Mouse (Mus musculus) liver, adult 2 months (tissue): ENCODE measurements at regions not wholly inside any gene's neighbourhood (a gene's known extent, or its start where the extent isn't known, plus 50 kb on each side); places are given as distances from the start of the nearest gene placed in this dataset.

Experiments
- DNase-seq: peaks from one replicate; pipeline ENCODE4 v3.0.0-alpha.2; 2011; ENCODE audit warnings: low read depth, low spot score; ENCODE audit errors: extremely low read depth
- H3K27ac ChIP-seq: fragments of 200-500 bp; replicated peaks from 2 replicates; pipeline ENCODE4 v1.5.1; 2012; ENCODE audit warnings: low read depth, mild to moderate bottlenecking, control low read depth, inconsistent platforms, low read length; ENCODE audit not compliant: insufficient read depth
- H3K27me3 ChIP-seq: fragments of 200-500 bp; 2 replicates; pipeline ENCODE4 v1.6.1; 2012; ENCODE audit warnings: mild to moderate bottlenecking, moderate library complexity, low read length, inconsistent platforms; ENCODE audit not compliant: control insufficient read depth, insufficient read depth
- H3K36me3 ChIP-seq: fragments of 200-500 bp; 2 replicates; pipeline ENCODE4 v1.6.1; 2012; ENCODE audit warnings: low read length, inconsistent platforms; ENCODE audit not compliant: control insufficient read depth, insufficient read depth
- H3K4me1 ChIP-seq: fragments of 200-500 bp; 2 replicates; pipeline ENCODE4 v1.6.1; 2011; ENCODE audit warnings: low read length; ENCODE audit not compliant: control insufficient read depth, insufficient read depth
- H3K4me3 ChIP-seq: fragments of 200-500 bp; 2 replicates; pipeline ENCODE4 v1.5.1; 2011; ENCODE audit warnings: low read depth, mild to moderate bottlenecking, control low read depth, low read length, moderate library complexity; ENCODE audit not compliant: insufficient read depth
- H3K79me2 ChIP-seq: fragments of 200-500 bp; 2 replicates; pipeline ENCODE4 v1.6.1; 2012; ENCODE audit warnings: inconsistent platforms, mild to moderate bottlenecking, low read length, moderate library complexity; ENCODE audit not compliant: control insufficient read depth, insufficient read depth
- H3K9ac ChIP-seq: fragments of 200-500 bp; 2 replicates; pipeline ENCODE4 v1.6.1; 2012; ENCODE audit warnings: low read depth, mild to moderate bottlenecking, control low read depth, inconsistent platforms, low read length
- CTCF ChIP-seq: fragments of 200-500 bp; IDR thresholded peaks from 2 replicates; pipeline ENCODE4 v1.5.1; 2011; ENCODE audit warnings: low read depth, low read length, control low read depth
- POLR2A ChIP-seq: fragments of 200-500 bp; IDR thresholded peaks from 2 replicates; pipeline ENCODE4 v1.6.1; 2011; ENCODE audit warnings: low read length, control low read depth; ENCODE audit not compliant: insufficient read depth; ENCODE audit errors: extremely low read depth
- WGBS: fragments of 180-500 bp; shearing (Covaris S2); methylation state at CpG from one replicate; pipeline ENCODE4 v1.1.7; 2018; 5-methylcytosine and 5-hydroxymethylcytosine counted together

DNA sequence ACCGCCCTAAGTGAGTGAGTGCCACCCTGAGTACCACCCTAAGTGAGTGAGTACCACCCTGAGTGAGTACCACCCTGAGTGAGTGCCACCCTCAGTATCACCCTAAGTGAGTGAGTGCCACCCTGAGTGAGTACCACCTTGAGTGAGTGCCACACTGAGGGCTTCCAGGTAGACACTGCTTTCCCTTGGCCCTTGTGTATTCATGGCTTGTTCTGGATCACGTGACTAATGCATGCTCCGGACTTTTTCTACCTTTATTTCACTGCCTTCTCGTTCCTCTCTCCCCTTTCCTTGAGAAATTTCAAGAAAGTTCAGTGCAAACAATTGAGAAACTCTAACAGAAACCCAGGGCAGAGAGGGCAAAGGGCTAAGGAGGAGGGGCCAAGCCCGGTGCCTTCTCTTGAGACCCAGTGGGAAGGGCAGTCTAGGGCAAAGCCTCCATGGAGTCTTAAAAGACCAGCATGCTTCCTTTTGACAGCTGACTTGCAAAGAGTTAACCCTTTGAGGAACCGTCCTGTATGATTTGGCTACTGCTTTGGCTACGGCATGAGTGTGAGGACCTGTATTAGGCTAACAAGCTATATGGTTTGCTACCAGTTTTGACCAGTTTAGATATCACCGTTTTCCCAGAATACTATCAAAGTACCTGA lies 787.1 kb upstream of the Car8 start:
- H3K36me3 ChIP-seq = no peaks in the 10 kb centered on the region
- no peak overlapping the region for H3K27ac ChIP-seq
- no peaks in the 10 kb centered on the region for H3K27me3 ChIP-seq
- no peak for DNase-seq
- WGBS = 73% methylated on average over 8 of the region's 8 CpGs
- no peak overlapping the region for H3K4me3 ChIP-seq
- H3K4me1 ChIP-seq = peaks cover 6% of the 10 kb centered on the region
- H3K9ac ChIP-seq = no peak overlapping the region
- TF ChIP-seq POLR2A = no peak
- TF ChIP-seq CTCF = no peak
- no peaks in the 10 kb centered on the region for H3K79me2 ChIP-seq

DNA sequence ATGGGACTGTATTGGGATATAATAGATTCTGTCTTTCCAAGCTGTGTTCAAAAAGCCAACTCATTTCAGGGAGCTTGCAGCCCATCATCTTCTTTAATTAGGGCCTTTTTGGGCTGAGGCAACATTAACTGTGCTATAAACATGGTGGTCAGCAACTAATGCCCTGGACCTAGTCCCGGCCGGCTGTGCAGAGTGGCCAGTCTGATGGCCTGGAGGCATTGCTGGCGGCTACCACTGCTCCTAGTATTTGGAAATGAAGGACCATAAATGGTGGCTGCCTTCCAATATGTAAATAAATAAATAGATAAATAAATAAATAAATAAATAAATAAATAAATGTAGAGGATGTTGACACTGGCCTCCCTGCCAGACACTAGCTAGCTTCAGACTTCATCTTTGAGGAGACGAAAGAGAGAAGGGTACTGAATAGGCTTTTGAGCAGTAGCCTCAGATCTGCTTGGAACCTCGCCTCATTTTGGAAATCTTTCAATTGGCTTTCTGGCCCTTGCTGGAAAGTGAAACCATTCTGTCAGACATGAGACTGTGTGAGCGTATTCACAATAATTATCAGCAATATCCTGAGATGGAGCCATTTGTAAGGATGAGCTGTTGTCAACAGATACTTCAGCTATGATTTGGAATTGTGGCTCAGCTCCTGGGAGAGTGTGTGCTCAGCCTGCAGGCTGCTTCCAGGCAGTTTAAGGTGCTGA lies 785.5 kb upstream of the Car8 start:
- H3K27ac ChIP-seq = no peak overlapping the region; the same call in 1 of the 2 replicates
- TF ChIP-seq POLR2A = no peak
- TF ChIP-seq CTCF = no peak
- no peaks in the 10 kb centered on the region for H3K79me2 ChIP-seq
- no peaks in the 10 kb centered on the region for H3K27me3 ChIP-seq
- peak; percentile 56 for DNase-seq
- no peak overlapping the region for H3K9ac ChIP-seq
- peaks cover 6% of the 10 kb centered on the region for H3K4me1 ChIP-seq
- H3K36me3 ChIP-seq = no peaks in the 10 kb centered on the region
- H3K4me3 ChIP-seq = no peak overlapping the region
- 60% methylated on average over 6 of the region's 6 CpGs for WGBS

DNA sequence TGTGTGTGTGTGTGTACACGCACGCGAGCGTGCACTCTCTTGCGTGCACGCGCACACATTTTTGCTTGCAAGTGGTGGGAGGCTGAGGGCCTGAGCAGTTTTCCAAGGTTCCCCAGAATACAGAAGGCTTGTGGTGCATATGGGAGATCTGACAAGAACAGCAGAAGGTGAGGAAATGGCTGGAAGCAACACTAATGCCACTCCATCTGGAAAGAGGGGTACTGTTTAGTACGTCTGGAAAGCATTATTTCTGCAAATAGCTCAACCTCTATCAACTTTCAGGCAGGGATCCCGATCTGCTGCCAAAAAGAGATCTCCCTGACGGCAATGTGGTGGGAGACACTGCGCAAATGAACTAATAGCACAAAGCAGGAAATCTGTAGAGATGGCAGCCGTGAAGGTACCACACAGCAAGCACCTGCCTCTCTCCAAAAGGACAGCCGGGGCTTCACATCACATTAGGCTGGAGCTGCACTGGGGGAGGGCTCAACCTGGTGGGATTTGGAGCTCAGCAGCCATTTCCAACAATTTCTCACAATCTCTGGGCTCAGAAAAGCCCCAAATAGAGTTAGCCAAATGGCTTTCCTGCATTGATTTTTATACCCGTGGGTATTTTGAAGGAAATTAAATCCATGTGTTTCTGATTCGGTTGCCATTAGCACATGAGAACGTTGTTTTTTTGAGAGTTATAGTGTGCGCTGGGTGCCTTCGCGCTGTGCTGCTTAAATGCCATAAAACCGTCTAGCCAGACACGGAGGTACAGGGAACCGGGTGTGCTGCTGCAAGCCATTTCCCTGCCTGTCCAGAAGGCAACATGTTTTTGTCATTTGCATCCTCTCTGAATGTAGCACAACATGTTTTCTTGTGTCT lies 780.6 kb upstream of the Car8 start:
- Histone ChIP-seq H3K4me3 (no peak overlapping the region), H3K27me3 (no peaks in the 10 kb centered on the region), H3K4me1 (peaks cover 3% of the 10 kb centered on the region; the same call in 1 of the 2 replicates), H3K9ac (no peak overlapping the region), H3K27ac (no peak overlapping the region), H3K36me3 (no peaks in the 10 kb centered on the region), H3K79me2 (no peaks in the 10 kb centered on the region)
- TF ChIP-seq POLR2A (no peak), CTCF (no peak)
- 92% methylated on average over 22 of the region's 22 CpGs for WGBS
- no peak for DNase-seq

DNA sequence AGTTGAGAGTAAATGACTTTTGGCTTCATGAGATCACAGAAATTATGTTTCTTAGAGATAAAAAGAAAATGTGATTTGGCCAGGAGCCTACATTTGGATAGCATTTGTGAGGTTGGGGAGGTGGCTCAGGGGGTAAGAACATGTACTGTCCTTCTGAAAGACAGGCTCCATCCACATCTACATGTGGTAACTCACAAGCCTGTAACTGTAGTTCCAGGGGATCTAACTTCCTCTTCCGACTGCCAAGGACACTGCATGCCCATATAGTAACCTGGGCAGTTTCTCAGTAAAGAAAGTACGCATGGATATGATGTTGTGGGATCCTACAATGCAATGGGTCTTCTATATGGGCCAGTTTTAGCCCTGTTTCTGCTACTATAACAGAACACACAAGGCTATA lies 779.4 kb upstream of the Car8 start:
- no peak for DNase-seq
- no peak overlapping the region for H3K27ac ChIP-seq
- no peak for TF ChIP-seq POLR2A
- no peak for TF ChIP-seq CTCF
- H3K36me3 ChIP-seq = no peaks in the 10 kb centered on the region
- no peaks in the 10 kb centered on the region for H3K79me2 ChIP-seq
- H3K9ac ChIP-seq = no peak overlapping the region
- 95% methylated on average over 2 of the region's 2 CpGs for WGBS
- H3K27me3 ChIP-seq = no peaks in the 10 kb centered on the region
- peaks cover 2% of the 10 kb centered on the region; the same call in 1 of the 2 replicates for H3K4me1 ChIP-seq
- no peak overlapping the region for H3K4me3 ChIP-seq

DNA sequence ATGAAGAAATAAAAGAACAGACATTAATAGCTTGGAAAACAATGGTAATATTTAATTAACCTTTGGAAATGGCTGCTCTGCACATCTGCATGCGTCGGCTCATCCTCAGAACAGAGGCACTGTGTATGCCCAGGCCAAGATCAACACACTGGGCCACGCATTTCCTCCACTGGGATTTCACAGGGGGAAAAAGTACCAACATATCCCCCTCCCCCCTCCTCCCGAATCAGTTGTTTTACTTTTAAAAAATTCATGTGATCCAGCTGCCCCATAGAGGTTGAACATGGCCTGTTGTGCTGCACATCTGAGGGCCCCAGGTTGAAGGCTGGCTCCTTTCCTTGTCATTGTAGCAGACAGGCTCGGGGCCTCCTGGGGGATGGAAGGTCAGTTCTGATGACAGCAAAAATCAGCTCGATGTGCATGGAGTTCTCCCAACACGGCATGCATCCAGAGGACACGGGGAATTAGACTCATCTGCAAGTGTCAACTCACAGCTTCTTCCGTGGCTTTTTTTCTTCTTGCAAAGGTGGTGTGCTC lies 777.7 kb upstream of the Car8 start:
- no peak overlapping the region for H3K4me3 ChIP-seq
- no peak for DNase-seq
- H3K27ac ChIP-seq = no peak overlapping the region
- no peaks in the 10 kb centered on the region for H3K79me2 ChIP-seq
- no peaks in the 10 kb centered on the region for H3K36me3 ChIP-seq
- no peak for TF ChIP-seq CTCF
- no peak for TF ChIP-seq POLR2A
- H3K4me1 ChIP-seq = peaks cover 2% of the 10 kb centered on the region; the same call in 1 of the 2 replicates
- H3K9ac ChIP-seq = no peak overlapping the region
- 85% methylated on average over 9 of the region's 9 CpGs for WGBS
- no peaks in the 10 kb centered on the region for H3K27me3 ChIP-seq
